Mouse (Mus musculus) forebrain, embryonic 10.5 days (tissue): ENCODE data around the gene Camk2n2. TPM values are rescaled to one million over a fixed set of nuclear protein-coding genes. Genes with fewer than 3 reads are reported as not detected.
A peak's percentile ranks its signal among the peaks of the same experiment; 100 is the strongest.

ENCODE experiments used
- DNase-seq: peaks from one replicate; pipeline ENCODE4 v3.0.0-alpha.2; 2017; ENCODE audit warnings: low spot score; ENCODE audit errors: extremely low spot score
- H3K27ac ChIP-seq: fragments of 300-500 bp; sonication (generic); 2 replicates; pipeline ENCODE4 v1.5.1; 2016; ENCODE audit warnings: mild to moderate bottlenecking
- H3K27me3 ChIP-seq: fragments of 300-500 bp; sonication (generic); 2 replicates; pipeline ENCODE4 v1.6.1; 2016; ENCODE audit warnings: mild to moderate bottlenecking; ENCODE audit not compliant: poor library complexity, severe bottlenecking
- H3K36me3 ChIP-seq: fragments of 300-500 bp; sonication (generic); replicated peaks from 2 replicates; pipeline ENCODE4 v1.6.1; 2016; ENCODE audit warnings: mild to moderate bottlenecking, moderate library complexity
- H3K4me1 ChIP-seq: fragments of 300-500 bp; sonication (generic); 2 replicates; pipeline ENCODE4 v1.6.1; 2016
- H3K4me3 ChIP-seq: fragments of 300-500 bp; sonication (generic); 2 replicates; pipeline ENCODE4 v1.5.1; 2016; ENCODE audit warnings: mild to moderate bottlenecking, moderate library complexity
- H3K9me3 ChIP-seq: fragments of 300-500 bp; sonication (generic); 2 replicates; pipeline ENCODE4 v1.6.1; 2016; ENCODE audit warnings: mild to moderate bottlenecking, moderate library complexity
- WGBS: fragments of 180-500 bp; shearing (Covaris S2); methylation state at CpG from one replicate; pipeline ENCODE4 v1.1.7; 2016; 5-methylcytosine and 5-hydroxymethylcytosine counted together
- polyA plus RNA-seq: library from polyadenylated mRNA; unstranded; fragments of >200 nt; fragmentation: Nextera tagmentation; extraction: Ambion mirVana; gene quantifications from 2 replicates; pipeline ENCODE4 v1.2.1, GENCODE M21; 2016

Gene Camk2n2
- polyA plus RNA-seq, 1 experiment from 2014 or later: 2.4 TPM

DNA sequence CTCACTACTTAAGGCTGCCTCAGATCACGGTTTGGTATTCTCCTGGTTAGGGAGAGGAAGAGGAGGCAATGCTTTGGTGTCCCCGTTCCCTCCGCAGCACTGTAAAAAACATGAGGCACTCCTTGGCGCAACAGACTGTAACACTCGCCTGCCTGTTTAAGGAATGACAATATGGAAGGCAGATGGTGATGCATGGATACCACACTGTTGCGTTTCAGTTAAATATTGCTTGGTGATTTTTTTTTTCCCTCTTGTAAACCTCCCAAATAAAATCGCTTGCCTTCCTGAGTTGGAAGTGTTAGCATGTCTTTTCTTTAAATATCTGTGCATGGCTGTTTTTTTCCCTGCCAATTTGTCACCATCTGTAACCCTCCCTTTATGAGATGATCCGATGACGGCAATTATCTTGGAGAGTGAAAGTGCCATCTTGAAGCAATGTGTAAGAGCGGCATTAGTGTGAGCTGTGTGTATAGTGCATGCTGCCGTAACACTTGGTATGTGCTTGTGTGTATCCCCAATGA lies 7.8 kb upstream of the Camk2n2 start:
- H3K27ac ChIP-seq: no peak overlapping the region
- H3K27me3 ChIP-seq: peaks cover 31% of the 10 kb centered on the region
- DNase-seq: no peak
- H3K4me3 ChIP-seq: peak overlapping the region; percentile 71; the same call in 1 of the 2 replicates
- H3K9me3 ChIP-seq: no peaks in the 10 kb centered on the region
- H3K4me1 ChIP-seq: peaks cover 15% of the 10 kb centered on the region
- H3K36me3 ChIP-seq: peaks cover 5% of the 10 kb centered on the region
- 63% methylated on average over 11 of the region's 11 CpGs for WGBS

DNA sequence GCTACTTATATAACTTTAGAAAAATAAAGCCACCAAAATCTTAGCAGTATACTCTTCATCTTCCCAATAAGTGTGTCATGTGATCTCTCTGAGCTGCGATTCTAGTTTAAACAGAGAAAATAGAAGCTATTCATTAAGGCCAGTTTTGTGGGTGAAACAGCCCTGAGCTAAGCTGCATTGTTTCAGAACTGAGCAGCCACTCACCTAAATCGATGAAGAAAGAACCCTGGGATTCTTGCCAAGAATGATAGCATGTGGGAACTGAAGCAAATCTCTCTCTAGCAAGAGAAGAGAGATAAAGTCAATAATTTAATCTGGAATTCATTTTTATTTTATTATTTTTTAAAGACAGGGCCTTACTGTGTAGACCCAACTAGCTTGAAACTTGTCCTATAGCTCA lies 2.1 kb upstream of the Camk2n2 start:
- WGBS: 60% methylated on average over 2 of the region's 2 CpGs
- no peak for DNase-seq
- H3K36me3 ChIP-seq: peaks cover 8% of the 10 kb centered on the region

DNA sequence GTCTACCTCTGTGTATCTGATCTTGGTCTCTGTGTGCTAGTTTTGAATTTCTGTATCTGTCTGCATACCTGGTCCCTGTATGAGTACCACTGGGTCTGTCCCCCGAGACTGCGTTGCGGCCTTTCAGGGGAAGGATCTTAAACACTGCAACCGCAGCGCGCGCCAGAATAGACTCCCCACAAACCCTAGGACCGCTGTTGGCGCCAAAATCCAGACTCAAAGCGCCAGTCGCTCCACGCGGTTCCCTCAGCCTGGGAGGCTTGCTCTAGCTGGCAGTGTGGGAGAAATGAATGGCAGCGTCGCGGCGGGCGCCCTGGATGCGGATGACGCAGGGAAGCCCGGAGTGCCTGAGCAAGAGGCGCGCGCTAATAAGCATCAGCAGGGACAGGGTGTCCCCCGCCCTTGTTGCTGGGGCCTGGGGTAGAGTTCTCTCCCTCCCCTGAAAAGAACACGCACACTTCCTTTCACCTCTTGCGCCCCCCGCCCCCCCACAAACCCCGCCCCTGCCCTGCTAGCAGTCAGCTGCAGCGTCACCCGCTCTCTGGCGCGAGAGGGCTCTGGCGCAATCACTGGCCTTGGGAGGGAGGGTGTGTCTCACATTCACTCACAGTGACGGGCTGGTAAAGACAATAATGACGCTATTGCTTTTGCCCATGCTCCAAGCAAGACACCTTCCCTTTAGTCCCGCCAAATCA lies 1.1 kb upstream of the Camk2n2 start:
- Histone ChIP-seq H3K9me3 (no peaks in the 10 kb centered on the region), H3K4me1 (peaks cover 47% of the 10 kb centered on the region), H3K27me3 (peaks cover 34% of the 10 kb centered on the region), H3K27ac (peak overlapping the region; percentile 96), H3K36me3 (peaks cover 16% of the 10 kb centered on the region), H3K4me3 (peak overlapping the region; percentile 84)
- WGBS: under 1% methylated on average over 35 of the region's 37 CpGs
- peak; percentile 80 for DNase-seq

More for the DNA sequence above, 2.1 kb upstream of the Camk2n2 start:
- Histone ChIP-seq H3K4me1 (peaks cover 47% of the 10 kb centered on the region), H3K27ac (no peak overlapping the region), H3K4me3 (no peak overlapping the region), H3K9me3 (no peaks in the 10 kb centered on the region), H3K27me3 (peaks cover 32% of the 10 kb centered on the region)

DNA sequence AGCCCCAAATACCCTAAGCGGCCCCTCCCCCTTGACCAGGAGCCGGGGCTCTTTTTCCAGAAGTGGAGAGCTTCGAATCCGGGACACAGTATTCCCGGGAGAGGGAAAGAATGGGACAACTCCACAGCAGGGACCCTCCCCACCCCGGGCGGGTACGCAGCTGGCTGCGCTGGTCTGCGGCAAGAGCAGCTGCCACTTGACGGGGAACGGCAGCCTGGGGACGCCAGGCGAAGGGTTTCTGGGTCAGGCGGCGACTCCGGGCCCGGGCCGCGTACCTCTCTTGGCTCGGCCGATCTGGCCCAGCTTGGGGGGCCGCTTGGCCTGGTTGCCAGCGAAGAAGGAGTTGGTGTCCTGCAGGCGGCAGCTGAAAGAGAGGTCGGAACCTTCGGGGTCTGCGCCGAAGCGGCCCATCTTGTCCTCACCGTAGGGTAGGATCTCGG lies 316 bp downstream of the Camk2n2 start:
- Histone ChIP-seq H3K4me1 (peaks cover 47% of the 10 kb centered on the region), H3K4me3 (peak overlapping the region; percentile 84), H3K27ac (peak overlapping the region; percentile 96), H3K27me3 (peaks cover 34% of the 10 kb centered on the region), H3K36me3 (peaks cover 22% of the 10 kb centered on the region), H3K9me3 (no peaks in the 10 kb centered on the region)
- no peak for DNase-seq
- under 1% methylated on average over 32 of the region's 32 CpGs for WGBS

DNA sequence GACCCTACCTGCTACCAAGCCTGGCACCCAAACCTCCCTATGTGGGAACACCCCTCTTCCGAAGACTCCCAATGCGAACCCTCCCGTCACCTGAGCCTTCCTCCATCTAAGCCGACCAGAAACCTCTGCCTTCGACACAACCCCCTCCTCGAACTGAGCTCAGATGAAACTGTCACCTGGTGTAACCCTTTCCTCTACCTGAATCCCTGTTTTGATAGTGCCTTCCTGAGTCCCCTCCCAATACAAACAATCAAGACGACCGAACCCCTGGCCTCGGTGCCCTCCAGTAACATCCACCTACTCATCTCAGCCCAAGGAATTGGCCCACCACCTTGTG lies 720 bp downstream of the Camk2n2 start:
- Histone ChIP-seq H3K36me3 (peaks cover 25% of the 10 kb centered on the region), H3K4me1 (peaks cover 47% of the 10 kb centered on the region), H3K4me3 (peak overlapping the region; percentile 84), H3K9me3 (no peaks in the 10 kb centered on the region), H3K27me3 (peaks cover 34% of the 10 kb centered on the region), H3K27ac (peak overlapping the region; percentile 96)
- WGBS: 0% methylated on average over 9 of the region's 9 CpGs
- peak; percentile 24 for DNase-seq

DNA sequence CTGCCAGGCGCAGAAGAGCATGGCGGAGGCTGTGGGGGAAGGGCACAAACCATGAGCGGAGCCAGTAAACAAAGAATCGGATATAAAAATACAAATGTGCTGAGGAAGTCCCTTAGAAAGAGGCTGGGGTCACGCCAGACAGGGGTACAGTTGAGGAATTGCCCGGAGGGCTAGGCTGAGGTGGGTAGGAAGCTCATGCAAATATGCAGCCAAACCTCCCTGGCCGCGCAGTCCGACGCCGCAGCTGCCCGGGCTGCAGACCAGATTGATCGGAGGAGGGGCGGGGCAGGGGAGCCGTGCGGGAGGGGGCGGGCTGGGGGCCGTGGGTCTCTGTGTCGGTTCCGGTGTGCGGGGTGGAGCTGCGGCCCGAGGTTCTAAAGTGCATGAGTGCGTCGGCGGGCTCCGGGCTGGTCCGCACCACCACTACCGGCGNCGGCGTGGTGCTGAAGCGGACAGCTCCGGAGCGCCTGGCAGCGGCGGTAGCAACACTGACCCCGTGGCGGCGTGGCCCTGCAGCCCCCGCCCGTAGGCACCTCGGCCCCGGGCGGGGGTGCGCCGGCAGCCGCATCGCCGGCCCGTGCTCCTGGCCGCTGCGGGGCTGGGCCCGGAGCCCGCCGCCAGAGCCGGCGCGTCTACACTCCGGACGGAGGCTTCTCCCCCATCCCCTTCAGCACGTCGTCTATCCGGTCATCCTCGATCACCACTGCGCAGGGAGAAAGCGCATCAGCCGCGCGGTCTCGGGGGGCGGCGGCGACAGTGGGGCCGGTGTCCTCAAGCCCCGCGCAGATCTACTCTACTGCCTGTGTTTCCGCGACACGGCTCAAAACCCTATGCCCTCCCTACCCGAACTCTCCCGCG lies 1.3 kb downstream of the Camk2n2 start:
- H3K27ac ChIP-seq: peak overlapping the region; percentile 65
- no peaks in the 10 kb centered on the region for H3K9me3 ChIP-seq
- H3K4me1 ChIP-seq: peaks cover 47% of the 10 kb centered on the region
- WGBS: 2% methylated on average over 82 of the region's 83 CpGs
- H3K4me3 ChIP-seq: peak overlapping the region; percentile 84
- peaks cover 34% of the 10 kb centered on the region for H3K27me3 ChIP-seq
- H3K36me3 ChIP-seq: peaks cover 27% of the 10 kb centered on the region
- DNase-seq: peak; percentile 49

DNA sequence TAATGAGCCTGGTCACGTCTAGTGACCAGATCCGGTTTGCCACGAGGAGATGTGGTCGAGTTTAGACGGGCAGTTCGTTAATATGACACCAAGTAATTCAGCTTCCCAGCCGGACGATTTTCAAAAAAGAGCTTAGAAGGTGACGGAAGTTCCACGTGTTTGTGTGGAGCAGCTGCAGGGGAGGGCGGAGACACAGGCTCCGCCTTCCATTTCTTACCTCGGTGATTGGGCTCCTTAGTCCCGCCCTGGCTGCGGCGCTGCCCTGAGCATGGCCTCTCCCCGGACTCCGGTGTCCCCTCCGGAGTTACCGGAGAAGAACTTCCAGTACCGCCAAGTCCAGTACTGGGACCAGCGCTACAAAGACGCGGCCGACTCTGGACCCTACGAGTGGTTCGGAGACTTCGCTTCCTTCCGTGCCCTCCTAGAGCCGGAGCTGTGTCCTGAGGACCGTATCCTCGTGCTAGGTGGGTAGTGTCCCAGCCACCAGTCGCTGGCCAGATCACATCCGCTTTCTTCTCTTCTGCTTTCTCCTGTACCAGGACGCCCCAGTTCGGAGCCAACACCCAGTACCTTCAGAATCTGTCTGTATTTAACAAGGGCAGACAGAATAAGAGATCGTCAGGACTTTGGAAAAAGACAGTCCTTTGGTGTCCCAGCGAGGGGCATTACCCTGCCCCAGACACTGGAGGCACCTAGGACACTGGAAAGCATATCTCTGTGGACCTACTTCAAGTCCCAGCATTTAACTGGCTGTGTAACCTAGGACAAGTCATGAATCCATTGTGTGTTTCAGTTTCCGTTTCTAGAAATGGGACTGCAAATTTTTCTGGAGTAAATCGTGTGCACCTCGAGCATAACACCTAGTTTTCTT lies 9.5 kb downstream of the Camk2n2 start, which contains the start of the genes Eef1akmt4, Gm49333 and Alg3:
Eef1akmt4 (plus strand) TSS at position 237 of the 871 bp plus-strand sequence.
Gm49333 (plus strand) TSS at position 254 of the 871 bp plus-strand sequence.
Alg3 (minus strand) TSS at position 379 of the 871 bp plus-strand sequence.
- Histone ChIP-seq H3K4me1 (peaks cover 43% of the 10 kb centered on the region), H3K4me3 (peak within 1 kb of the TSS; percentile 90), H3K9me3 (no peaks in the 10 kb centered on the region), H3K27ac (peak within 1 kb of the TSS; percentile 97), H3K27me3 (no peaks in the 10 kb centered on the region), H3K36me3 (peaks cover 48% of the 10 kb centered on the region)
- 3% methylated on average over 41 of the region's 41 CpGs for WGBS
- DNase-seq: peak; percentile 90

DNA sequence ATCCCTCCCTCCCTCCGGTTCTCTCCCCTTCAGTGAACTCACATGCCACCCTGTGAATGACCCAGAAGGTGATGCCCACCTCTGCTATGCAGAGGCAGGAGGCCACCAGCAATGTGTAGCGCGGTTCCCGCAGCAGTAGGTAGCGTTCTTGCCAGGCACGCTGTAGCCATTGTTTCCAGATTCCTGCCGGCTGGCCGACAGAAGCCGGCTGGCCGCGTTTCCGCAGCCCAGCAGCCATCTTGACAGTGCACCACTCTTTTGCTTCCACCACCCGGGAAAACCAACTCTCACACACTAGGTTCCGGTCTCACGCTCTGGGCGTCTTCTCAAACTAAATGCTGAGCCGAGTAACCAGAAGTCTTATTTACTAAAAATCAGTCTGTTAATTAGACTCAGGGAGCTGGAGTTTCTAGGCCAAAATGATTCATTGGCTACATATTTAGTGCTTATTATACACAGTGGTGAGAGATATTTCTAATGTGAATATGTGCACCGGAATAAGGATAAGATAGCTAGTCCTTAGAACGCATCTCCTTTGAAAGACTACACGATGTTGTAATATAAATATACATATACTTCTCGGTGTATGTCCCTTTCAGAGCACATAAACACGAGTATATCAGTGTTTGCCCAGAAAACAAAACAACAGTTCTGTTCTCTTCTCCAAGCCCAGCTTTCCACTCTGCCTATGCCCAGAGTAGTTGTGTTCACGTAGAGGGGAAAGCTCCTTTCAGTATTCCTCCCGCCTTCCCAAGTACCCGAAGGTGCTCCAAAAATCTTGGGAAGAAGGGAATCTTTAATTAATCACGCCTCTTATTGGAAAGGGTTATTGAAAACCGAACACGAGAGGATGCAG lies 10.4 kb downstream of the Camk2n2 start:
- peaks cover 50% of the 10 kb centered on the region for H3K36me3 ChIP-seq
- H3K27me3 ChIP-seq: no peaks in the 10 kb centered on the region
- no peaks in the 10 kb centered on the region for H3K9me3 ChIP-seq
- H3K27ac ChIP-seq: peak overlapping the region; percentile 97
- WGBS: under 1% methylated on average over 28 of the region's 28 CpGs
- peak; percentile 84 for DNase-seq
- H3K4me1 ChIP-seq: peaks cover 43% of the 10 kb centered on the region
- peak overlapping the region; percentile 90 for H3K4me3 ChIP-seq

DNA sequence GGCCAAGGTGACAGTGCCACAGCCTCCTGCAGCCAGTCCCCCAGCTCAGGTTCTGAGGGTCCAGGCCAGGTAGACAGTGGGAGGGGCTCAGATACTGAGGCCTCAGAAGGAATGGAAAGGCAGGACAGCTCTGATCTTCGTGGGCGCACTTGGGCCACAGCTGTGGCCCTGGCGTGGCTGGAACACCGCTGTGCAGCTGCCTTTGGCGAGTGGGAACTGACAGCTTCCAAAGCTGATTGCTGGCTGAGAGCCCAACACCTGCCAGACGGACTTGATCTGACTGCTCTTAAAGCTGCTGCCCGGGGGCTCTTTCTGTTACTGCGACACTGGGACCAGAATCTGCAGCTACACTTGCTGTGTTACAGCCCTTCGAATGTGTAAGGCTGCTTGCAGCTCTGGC lies 16.4 kb downstream of the Camk2n2 start:
- H3K36me3 ChIP-seq: peaks cover 56% of the 10 kb centered on the region

DNA sequence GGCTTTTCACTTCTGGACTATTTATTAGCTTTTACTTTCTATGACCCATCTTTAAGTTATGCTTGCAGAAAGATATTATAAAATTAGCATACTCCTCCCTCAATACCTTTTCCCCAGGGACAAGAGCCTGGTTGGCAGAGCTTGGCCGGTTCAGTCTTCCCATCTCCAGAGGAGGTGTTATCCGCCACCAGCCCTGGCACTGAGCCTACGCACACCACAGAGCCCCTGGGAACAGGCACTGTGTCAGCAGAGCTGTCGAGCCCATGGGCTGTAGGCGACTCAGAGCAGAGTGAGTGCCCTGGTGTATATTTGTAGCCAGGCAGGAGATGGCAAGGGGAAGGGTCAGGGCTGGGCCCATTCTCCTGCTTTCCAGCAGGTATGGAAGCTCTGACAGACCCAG lies 20.6 kb downstream of the Camk2n2 start:
- H3K36me3 ChIP-seq: peaks cover 18% of the 10 kb centered on the region
- no peak overlapping the region for H3K27ac ChIP-seq
- WGBS: 81% methylated on average over 5 of the region's 5 CpGs
- H3K9me3 ChIP-seq: no peaks in the 10 kb centered on the region
- no peak for DNase-seq
- H3K4me3 ChIP-seq: no peak overlapping the region
- H3K4me1 ChIP-seq: no peaks in the 10 kb centered on the region
- H3K27me3 ChIP-seq: no peaks in the 10 kb centered on the region; the same call in 1 of the 2 replicates

More for the DNA sequence above, 16.4 kb downstream of the Camk2n2 start:
- WGBS: 89% methylated on average over 9 of the region's 9 CpGs
- Histone ChIP-seq H3K9me3 (no peaks in the 10 kb centered on the region), H3K27me3 (no peaks in the 10 kb centered on the region), H3K27ac (no peak overlapping the region), H3K4me3 (no peak overlapping the region), H3K4me1 (peaks cover 14% of the 10 kb centered on the region)
- no peak for DNase-seq

DNA sequence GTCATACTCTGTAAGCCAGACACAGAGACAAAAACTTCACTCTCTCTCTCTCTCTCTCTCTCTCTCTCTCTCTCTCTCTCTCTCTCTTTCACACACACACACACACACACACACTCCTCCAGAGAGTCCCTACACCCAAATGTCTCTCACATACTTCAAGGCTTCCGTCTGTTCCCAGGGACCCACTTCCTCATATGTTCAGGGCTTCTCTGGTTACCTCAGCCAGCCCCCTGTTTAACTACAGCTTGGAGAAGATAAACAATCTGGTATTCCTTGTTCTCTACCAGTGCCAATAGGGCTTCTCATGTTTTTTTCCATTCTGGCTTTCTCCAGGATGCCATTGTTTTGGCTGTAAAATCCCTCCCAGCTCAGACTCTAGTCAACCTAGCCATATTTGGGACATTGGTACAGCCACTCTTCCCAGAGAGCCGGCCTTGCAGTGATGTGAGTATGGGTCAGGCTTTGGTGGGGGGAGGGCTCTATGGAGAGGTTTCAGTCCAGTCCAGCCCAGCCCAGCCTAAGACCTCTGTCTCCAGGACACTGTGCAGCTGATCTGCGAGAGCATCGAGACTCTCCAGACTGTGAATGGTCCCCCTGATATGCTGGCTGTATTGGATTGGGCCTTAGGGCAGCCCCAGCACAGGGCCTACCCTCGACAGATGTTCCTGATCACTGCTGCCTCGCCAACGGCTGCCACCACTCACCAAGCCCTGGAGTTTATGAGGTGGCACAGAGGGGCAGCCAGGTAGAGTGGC lies 24.2 kb downstream of the Camk2n2 start:
- WGBS: 80% methylated on average over 7 of the region's 7 CpGs
- Histone ChIP-seq H3K27me3 (peaks cover 30% of the 10 kb centered on the region), H3K4me1 (no peaks in the 10 kb centered on the region), H3K27ac (no peak overlapping the region), H3K9me3 (no peaks in the 10 kb centered on the region), H3K36me3 (no peaks in the 10 kb centered on the region), H3K4me3 (no peak overlapping the region)
- no peak for DNase-seq
